Mouse (Mus musculus) cerebellum, postnatal 25 days (tissue): Measurements from ENCODE around the gene Ccdc13.

ENCODE experiments used
- DNase-seq, 2 experiments: peaks; one replicate each; pipeline ENCODE4 v3.0.0; 2021; ENCODE audit warnings: mixed read lengths in 2 of 2

Gene Ccdc13

DNA sequence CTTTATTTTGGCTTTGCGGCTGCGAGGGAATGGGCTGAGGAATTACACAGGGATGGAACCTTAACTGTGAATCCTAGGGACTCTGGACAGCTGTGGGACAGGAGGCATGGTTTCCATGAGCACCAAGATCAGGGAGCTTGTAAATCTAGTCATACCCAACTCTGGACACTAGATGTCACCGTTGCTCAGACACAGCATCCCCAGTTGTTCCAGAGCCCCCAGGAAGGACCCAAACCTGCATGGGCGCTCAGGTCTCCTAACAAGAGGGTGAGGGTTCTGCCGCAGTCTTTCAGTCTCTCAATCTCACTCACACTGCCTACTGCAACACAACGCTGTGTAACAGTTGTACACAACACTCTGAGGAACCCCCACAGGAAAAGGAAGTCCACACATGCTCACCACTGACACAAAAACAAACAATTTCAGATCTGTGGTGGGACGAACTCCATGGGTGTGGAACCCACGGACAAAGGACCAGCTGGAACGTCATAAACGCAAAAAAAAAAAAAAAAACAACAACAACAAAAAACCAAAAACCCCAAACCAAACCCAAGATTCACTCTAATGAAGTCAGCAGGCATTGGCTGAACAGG is 7.4 kb upstream of the Ccdc13 start:
- peak; percentile 24 to 25 for DNase-seq

DNA sequence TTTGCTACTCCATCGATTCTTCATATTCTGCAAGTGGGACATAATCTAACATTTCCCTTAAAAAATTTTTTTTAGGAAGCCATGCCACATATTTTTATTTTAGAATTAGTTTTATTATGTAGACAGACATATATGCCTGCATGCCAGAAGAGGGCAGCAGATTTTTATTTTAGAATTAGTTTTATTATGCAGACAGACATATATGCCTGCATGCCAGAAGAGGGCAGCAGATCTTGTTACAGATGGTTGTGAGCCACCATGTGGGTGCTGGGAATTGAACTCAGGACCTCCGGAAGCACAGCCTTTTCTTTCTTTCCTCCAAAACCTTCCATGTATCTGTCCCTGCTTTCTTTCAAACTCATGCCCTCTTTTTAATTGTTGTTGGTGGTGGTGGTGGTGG is 3.7 kb upstream of the Ccdc13 start:
- DNase-seq = no peak

DNA sequence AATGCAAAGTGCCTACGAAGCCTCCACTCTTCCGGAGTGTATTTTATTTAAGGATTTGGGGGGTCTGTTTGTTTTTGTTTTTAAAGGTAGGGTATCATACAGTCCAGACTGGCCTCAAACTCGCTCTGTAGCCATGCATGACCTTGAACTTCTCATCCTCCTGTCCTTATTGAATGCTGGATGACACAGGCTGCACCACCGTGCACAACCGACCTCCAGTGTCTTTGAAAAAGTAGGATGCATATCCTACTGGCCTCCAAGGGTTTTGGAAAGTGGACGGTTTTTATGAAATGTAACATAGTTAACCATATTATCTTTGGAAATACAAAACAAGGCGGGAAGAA is 333 bp upstream of the Ccdc13 start:
- DNase-seq = no peak

DNA sequence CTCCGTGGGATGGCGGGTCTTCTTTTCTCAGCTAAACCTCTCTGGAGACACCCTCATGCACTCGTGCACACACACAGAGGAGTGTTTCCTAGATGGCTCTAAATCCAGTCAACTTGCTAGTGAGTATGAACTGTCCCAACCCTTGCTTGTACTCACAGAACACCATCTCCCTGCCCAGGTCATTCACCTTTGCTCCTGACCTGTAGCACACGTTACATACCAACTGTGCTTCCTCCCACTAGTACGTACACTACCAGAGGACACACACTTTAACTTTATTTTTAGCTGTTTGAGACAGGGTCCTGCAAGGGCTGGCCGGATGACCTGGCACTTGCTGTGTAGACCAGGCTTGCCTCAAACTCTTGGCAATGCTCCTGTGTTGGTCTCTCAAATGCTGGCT is 1.3 kb downstream of the Ccdc13 start:
- no peak for DNase-seq

DNA sequence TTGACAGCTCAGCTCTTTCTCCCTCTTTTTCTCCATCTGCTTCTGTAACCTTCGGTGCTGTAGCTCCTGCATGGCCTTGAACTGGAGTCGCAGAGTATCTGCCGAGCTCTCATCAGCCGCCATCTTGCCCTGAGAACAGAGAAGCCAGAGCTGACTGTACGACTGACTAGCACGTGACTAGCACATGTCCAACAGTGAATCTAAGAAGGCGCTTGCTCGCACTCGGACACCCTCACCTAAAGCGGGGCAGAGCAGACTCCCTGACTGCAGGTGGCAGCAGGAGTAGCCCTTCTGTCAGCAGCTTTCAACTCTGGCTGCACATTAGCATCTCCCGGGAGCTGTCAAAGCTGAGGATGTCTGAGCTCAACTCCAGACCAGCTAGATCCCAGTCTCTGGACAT is 5.4 kb downstream of the Ccdc13 start:
- DNase-seq = no peak

DNA sequence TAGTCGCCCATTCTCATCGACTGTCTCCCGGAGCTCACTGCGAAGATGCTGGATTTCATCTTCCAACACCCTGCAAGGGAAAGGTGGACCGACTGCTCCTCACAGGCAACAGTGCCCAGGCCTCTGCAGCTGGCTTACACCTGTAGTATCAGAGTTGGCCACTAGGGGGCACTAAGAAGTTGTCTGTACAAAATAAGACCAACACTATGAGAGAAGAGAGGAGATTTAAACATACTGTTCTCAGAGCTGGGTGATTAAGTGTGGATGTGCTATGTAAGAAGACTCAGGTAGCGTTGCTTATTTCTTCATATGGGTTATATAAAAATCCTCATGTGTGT is 8.3 kb downstream of the Ccdc13 start:
- DNase-seq = peak; percentile 80 to 91

DNA sequence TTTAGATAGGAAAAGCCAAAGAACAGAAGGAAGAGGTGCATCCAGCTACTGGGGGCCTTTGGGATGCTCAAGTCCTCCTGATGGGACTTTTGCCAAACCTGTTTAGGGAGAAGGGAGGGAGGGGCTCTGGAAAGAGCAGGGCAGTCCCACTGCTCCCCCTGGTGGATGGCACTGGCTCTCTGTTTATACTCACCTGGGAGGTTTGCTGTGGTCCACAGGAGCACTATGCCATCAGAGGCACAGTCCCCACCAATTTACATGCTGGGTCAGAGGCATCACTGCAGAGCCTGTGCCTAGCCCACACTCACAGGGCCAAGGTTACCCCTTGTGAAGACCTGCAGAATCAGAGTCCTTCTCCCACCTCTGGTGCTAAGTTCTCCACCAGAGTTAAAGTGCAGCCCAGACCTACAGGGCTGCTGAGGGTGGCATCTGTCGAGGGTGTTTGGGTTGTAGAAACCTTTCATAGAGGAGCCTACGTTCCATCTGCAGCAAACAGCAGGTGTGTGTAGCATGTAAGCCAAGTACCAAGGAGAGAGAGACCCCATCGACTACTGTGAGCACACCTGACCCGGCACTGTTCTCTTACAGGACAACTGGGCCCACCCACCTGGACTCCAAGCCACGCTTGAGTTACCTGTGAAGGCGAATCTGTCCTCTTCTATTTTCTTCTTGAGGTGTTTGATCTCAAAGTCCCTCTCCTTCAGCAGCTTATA is 8.9 kb downstream of the Ccdc13 start:
- peak; percentile 53 to 75 for DNase-seq

DNA sequence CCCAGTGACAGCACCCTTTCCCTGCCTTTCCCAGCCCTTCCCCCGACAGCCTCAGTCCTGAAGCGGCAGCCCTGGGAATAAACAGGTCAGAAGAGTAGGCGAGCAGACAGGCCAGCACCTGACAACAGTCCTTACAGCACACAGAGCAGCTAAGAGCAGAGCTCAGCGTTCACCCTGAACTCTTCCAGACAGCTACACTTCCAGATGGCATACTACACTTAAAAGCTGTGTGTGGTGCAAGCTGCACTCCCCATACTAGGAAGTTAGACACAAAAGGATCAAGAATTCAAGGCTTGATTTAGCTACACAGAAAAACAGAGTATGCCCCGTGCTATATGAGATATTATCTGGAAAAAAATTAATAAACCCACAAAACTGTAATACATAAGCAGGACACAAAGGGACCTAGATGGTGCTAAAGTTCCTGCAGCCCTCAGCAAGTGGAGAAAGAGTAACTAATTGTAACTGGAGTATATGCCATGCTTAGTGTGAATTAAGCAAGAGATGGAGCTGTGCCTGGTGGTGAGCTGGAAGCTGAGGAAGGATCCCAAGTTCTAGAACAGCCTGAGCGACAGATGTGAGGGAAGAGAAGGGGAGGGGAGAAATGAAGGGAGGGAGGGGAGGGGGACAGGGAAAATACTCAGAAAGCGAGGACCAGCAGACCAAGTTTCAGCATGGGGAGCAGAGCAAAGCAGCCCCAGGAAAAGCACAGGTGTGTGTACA is 9.8 kb downstream of the Ccdc13 start:
- DNase-seq = no peak

DNA sequence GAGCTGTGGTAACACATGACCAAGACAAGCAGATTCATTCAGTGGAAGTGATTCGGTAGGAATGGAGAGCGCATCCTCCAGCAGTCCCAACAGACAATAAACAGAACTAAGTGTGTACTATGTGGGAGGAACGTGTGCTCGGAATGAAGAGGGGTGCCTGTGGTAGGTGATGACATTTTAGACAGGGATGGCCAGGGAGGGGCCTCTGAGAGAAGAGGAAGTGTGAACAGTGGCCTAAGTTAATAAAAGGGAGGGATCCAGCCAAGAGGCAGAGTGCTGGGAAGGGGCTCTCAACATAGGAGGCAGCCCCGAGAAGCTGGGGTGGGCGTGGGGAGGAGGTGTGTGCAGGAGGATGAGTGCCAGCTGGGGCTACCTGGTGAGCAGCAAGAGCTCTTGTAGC is 10.9 kb downstream of the Ccdc13 start:
- no peak for DNase-seq

DNA sequence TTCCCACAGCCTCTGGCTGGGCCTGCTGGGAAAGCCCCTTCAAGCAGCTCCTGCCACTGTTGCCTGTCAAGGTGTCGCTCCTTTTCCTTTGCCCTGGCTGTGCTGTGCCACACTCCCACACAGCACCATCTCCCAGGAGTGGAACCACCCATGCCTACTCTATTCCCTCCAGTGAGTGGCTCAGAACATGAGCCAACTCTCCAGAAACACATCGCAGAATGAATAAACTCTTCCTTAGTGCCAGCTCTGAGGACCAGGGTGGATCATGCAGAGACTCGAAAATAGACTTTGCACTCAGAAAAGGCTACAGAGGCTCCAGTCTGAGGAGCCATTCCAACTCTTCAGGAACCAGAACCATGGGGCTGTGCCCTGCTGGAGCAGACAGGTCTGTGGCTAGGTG is 12.9 kb downstream of the Ccdc13 start:
- DNase-seq = no peak

DNA sequence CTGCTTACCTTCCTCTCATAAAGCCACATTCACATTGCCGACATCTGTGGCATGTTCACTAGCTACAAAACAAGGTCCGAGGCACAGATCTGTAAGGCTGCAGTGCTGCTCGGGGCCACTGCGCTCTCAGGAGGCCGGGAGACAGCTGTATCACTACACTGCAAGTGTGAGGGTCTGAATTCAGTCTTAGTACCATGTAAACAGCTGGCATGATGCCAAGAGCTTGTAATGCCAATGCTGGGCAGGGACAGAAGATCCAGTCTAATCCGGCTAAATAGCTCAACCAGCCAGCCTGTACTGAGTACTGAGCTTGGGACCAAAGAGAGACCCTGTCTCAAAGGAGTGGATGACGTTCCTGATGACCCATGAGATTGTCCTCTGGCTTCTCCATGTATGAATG is 15.3 kb downstream of the Ccdc13 start:
- DNase-seq = peak; percentile 20 to 35

DNA sequence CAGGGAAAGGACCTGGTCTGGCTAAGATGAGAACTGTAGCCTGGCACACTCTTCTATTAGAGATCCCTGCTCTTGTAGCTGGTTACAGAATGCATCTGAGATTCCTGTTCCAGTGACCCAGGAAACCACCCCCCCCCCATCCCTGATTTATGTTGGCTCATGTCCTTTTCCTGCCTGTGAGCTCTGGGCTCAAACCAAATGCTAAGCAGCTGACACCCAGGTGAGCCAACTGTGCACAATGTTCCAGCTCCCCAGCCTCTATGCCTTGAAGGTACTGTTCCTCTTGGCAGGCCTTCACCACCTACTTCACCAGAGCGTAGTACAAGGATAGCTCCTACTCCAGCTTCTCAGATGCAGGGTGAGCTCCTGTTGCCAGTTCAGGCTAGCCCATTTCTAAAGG is 16.2 kb downstream of the Ccdc13 start:
- peak; percentile 63 to 67 for DNase-seq

DNA sequence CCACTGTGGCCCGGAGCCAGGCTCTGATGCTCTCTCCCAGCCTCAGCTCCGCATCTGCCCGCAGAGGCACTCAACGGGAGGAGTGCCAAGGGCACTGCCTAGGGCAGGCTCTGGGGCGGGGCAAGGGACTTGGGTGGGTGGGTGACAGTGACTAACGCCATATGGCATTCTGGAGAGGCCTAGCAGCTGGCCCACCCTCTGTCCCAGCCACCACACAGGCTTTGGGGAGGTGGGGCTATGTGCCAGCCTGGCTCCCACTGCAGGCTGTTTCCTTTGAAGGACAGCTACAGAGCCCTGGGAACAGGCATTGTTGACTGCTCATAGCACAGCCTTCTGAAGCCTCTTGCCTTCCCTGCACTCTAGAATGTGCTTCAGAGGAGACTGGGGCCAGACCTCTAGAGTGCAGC is 16.7 kb downstream of the Ccdc13 start:
- peak; percentile 47 for DNase-seq

DNA sequence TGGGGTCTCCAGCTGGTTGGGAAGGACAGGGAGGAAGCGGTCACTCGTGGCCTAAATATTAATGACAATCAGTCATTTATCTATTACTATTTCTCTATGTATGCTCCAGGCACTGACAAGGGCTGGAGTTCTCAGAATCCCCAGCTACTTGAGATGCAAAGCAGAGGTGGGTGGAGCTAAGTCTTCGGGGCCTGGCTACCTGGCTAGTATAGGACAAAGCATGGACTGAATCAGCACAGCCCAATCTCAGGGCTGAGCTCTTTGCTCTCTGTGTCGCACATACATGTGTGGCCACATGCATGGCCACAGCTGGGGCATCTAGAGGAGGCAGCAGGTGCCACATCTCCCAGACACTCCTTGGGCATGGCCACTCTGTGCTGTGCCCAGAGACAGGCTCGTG is 18.5 kb downstream of the Ccdc13 start:
- DNase-seq = peak in 1 of 2 experiments; percentile 16

DNA sequence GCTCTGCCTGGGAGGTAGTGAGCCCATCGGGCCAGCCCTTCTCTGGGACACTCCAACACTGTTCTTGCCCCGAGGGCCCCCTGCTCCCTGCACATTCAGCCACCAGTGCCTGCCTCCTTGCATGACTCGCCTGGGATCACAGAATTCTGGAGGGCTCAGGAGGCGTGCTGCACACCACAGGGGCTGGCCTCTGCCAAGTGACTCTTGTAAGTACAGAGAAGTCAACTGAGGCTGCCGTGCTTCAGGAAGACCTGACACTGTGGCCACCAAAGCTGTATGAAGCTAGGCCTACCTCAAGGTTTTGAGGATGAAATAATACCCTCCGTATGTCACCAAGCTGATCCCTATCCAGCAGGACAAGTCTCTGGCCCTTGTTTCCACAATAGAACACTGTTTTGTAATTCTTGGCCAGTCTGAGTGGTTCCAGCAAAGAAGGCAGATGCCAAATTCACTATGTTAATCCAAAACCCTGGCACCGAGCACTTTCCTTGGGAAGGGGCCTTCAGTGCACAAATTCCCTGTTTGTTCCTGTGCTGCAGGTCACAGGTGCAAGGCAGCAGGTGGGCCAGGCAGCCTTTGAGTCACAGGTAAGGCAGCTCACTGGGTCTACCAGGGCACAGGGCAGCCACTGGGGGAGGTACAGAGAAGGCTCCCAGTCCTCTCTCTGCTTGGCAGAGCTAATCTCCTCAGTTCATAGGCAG is 19.3 kb downstream of the Ccdc13 start:
- DNase-seq = peak; percentile 58 to 69

DNA sequence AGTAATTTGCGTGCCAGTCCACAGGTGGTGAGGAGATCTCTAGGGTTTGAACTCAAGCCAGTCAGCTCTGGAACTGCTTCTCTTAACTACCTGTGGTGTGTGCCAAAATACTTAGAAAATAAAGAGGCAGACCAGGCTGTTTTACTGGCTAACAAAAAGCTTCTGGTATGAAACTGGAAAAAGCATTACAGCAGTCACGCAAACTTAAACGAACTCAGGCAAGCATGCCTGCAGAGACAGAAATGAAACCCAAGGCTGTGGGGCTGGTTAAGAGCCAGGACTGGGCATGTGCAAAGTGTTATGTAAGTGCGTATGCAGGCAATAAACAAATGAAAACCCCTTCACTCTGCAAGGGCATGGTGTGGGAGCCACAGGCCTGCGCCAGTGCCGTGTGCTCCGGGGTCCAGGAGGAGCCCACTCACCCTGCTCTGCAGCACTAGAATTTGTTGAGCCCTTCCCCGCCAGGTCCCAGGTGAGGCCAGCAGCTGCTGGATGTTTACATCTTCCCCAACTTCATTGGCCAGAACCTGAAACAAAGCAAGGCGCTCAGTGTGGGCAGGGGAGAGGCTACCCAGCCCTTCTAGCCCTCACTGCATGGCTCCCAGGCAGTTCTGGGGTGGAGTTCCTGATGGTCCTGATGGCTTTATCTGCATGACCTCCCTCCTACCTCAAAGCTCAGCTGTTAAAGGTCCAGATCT is 20.0 kb downstream of the Ccdc13 start:
- DNase-seq = peak; percentile 48 to 50

DNA sequence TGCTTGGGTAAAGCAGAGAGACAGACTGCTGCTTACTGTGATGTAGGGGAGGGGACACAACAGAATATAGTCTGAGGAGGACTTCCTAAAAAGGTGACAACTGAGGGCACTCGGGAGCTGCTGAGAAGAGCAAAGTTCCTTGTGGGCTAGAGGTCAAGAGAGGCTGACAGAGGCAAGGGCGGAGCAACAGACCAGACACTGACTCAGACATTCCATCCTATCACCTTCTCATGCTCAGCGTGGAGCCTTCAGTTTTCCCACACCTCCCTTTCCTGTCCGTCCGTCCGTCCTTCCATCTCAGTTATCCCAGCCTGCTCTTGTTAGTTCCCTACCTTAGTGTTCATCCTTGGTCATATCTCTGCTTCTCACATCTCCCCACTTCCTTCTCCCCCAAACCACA is 24.1 kb downstream of the Ccdc13 start:
- no peak for DNase-seq

DNA sequence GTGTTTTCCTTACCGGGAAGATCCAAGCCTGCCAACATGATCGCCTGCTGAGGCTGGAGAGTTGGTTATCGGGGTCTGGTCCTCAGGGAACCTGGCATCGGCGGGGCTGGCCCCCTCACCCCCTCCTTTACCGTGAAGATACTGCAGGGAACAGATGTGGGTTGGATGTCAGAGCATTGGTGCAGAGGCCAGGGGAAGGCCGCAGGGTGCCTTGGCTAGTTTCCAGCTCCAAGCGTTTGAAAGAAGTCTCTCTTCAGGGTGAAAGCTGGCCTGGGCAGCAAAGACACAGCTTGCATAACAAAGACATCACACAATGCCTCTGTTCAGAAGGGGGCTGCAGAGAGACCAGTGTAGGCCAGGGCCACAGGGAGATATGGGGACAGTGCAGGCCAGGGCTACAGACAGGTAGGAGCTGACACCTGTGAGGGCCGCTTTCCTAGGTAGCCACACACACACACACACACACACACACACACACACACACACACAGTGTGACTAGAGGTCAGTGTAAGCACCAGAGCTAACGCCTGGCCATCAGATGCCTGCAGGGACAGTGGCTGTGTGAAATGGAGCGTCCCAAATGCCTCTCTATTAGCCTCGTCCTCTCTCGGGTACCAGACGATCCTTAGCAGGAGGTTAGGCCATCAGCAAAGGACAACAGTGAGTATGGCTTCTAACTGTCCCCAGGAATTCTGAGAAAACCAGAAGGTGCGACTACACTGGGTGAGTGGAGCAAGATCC is 29.0 kb downstream of the Ccdc13 start:
- peak; percentile 50 to 61 for DNase-seq

DNA sequence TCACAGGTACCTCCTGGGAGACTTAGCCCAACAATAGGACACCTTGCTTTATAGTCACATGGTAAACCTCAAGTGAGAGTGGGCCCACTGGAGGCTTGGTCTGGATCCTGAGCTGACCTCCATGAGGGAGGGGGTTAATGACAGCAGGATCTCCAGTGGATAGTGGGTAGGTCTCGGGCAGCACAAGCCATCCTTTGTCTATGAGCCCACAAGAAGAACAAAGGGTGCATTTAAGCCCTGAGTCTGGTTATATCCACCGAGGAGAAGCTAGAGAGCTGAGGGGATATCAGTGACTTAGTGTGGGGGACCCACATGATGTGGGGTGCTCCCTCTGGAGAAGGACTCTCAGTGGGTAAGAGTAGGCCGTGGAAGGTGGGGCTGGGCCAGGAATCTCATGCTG is 30.8 kb downstream of the Ccdc13 start:
- DNase-seq = no peak

DNA sequence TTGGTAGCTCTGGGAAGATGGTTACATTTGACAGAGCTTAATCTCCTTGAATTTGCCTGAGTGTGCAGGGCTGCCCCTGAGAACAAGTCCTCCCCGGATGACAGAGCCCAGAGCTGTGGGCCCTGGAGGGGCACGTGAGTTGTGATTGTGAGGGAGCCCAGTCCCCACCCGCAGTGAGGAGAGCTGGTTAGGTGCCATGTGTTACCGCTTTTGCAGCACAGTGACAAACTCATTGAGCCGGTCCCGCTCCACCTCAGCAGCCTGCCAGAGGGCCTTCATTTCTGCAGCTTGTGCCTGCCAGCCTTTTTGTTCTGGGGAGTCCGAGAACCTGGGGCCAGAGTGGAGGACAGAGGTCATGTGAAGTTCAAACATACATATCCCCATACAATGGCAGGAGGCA is 31.3 kb downstream of the Ccdc13 start:
- peak; percentile 42 to 60 for DNase-seq

DNA sequence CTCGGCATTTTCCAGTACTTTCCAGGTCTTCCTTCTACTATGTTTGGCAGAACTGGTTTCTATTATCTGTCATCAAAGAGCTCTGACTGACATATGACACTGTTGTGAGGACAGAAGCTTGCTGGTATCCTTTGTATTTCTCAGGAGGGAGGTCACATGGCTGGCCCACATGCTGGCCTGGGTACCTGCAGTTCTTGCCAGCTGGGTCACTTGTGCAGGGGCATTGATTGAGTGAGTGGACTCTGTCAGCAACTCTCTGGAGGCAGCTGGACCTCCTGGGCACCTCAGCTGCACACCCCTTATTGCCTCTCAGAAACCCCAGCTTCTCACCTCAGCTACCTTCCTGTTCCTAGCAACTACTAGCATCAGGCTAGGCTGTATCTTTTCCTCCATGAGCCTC is 31.7 kb downstream of the Ccdc13 start:
- no peak for DNase-seq

DNA sequence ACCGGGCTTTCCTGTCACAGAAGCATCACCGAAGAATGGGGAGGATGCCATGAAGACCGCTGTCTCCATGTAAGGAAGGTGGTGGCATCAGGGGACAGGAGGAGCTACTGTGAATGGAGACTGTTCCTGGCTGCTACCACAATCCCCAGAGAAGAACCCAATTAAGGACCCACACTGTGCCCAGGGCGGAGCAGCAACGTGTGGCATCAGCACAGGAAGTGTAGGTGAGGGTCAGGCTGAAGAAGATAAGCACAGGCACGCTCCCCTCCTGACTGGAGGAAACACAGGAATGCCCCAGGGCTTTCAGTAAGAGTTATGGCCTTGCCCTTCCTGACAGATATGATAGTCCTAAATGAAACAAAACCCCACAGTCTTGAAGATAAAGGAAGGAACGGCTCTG is 36.5 kb downstream of the Ccdc13 start:
- no peak for DNase-seq
